Mouse (Mus musculus) CD4-positive naive resting alpha-beta T cell, adult 76 days (primary cell): ENCODE data around the gene C7. TPM values are rescaled to one million over a fixed set of nuclear protein-coding genes. Genes with fewer than 3 reads are reported as not detected.

Source experiments
- total RNA-seq: library from RNA; stranded (reverse); gene quantifications from one replicate; pipeline ENCODE4 v1.2.4, GENCODE M21; 2023

Gene C7
- not detected for total RNA-seq

GRCm38 (mm10) chr15:5063635-5064034 lies at the start of gene C7:
Gene C7, minus strand, starts transcription at chr15:5063740.

GRCm38 (mm10) chr15:5107686-5108654 lies 44.4 kb upstream of the C7 start, which contains the start of gene Card6:
Gene Card6, minus strand, starts transcription at chr15:5108539.

Other genes starting within 250 kb of the C7 start
- not detected for gene Mroh2b, start 165.0 kb downstream of the C7 start, total RNA-seq
- 108 TPM for gene Card6, start 44.8 kb upstream of the C7 start, total RNA-seq
- 1,176 TPM for gene Rpl37, start 52.9 kb upstream of the C7 start, total RNA-seq
- gene Prkaa1, start 80.1 kb upstream of the C7 start, total RNA-seq: 19.7 TPM
- 20.4 TPM for gene Ttc33, start 121.8 kb upstream of the C7 start, total RNA-seq
- 54.7 TPM for gene Ptger4, start 180.4 kb upstream of the C7 start, total RNA-seq